Mouse (Mus musculus): ENCODE measurements around the gene Slc10a6.

Slc10a6 gene

DNA sequence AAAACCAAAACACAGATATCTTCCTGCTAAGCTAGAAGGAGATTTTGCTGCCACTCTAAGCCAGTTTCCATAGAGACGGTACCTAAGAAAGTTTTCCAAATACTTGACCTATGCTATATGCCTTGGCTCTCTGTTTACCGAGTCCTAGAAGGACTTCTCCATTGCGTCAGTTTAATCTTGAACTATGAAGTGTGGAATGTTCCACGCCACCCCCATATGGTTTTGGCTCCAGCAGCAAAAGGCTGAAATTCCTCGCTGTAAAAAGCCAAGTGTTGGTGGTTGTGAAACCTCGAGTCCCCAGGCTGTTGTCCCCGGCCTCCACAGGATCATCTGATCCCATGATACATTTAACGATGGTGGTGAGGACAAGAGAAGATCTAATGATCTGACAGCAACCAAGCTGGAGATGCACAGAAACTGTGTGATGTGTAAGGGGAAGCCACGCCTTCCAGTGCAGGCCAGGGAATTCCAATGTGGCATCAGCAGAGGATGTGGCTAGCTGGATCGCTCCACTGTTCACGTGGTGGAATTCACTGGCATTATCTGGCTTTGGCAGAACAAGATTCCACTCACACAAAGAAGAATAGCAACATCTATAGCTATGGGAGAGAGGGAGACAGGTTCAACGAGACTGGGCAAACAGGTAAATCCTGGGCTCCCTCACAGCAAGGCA, 8.8 kb downstream of the Slc10a6 start:
- DNase-seq (ENCODE audit: extremely low spot score), result no peak

DNA sequence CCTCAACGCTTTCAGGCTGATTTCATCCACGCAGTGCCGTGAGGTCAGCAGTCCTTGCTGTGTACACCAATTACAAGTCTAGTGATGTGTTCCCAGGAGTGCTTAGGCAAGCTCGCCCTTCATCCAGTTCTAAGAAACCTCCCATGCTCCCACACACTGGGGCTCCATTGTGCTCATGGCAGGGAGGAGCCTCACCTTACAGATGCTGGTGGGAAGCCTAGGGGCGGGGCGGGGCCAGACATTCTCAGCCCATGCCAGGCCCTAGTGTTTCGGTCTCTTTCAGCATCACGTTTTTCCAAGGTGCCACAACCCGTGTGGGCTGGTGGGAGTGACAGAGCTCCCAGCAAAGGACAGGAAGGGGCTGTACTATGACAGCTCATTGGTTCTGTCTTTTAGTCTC, 12.0 kb downstream of the Slc10a6 start:
- DNase-seq (ENCODE audit: extremely low spot score), result no peak

DNA sequence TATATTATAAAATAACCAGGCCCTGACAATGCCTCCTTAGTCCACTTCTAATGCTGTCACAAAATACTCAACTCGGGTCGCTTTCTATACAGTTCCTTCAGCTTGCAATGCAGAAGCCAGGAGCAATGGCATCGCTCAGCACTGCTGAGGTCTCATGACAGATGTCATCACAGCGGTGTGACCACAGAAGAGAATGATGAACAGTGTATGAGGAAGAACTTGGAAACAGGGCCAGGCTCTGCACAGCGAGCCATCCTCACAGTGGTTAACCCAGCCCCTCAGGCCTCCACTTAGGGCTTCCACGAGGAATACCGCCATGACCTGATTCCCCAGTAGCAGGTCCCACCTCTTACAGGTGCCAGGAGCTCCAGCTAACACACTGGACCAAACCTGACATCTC, 14.8 kb downstream of the Slc10a6 start:
- DNase-seq (ENCODE audit: extremely low spot score), result no peak

GRCm38 (mm10) chr5:103612316-103612715, 16.9 kb downstream of the Slc10a6 start:
- DNase-seq (ENCODE audit: extremely low spot score), result no peak

- no peak for DNase-seq (ENCODE audit: extremely low spot score)
Observed at GRCm38 (mm10) chr5:103610856-103611472, 18.2 kb downstream of the Slc10a6 start.

DNA sequence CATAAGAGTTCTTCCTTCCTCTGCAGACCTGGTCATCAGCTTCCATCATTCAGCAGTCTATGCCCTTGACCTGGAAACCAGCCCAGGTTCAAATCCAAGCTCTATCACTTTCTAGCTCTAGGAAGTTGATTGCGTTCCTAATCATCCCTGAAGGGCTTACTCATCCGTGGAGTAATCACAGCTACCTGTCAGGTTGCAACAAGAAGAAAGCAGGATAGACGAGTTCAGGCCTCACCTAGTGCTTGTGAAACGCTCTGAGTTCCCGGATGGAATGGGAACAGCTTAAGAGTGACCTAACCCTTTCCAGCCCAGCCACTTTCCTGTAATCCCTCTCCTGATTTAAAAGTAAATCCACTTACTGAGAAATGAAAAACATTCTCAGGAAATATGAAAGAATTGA, 19.1 kb downstream of the Slc10a6 start:
- no peak for DNase-seq (ENCODE audit: extremely low spot score)

GRCm38 (mm10) chr5:103605707-103606106, 23.5 kb downstream of the Slc10a6 start:
- no peak for DNase-seq (ENCODE audit: extremely low spot score)

DNA sequence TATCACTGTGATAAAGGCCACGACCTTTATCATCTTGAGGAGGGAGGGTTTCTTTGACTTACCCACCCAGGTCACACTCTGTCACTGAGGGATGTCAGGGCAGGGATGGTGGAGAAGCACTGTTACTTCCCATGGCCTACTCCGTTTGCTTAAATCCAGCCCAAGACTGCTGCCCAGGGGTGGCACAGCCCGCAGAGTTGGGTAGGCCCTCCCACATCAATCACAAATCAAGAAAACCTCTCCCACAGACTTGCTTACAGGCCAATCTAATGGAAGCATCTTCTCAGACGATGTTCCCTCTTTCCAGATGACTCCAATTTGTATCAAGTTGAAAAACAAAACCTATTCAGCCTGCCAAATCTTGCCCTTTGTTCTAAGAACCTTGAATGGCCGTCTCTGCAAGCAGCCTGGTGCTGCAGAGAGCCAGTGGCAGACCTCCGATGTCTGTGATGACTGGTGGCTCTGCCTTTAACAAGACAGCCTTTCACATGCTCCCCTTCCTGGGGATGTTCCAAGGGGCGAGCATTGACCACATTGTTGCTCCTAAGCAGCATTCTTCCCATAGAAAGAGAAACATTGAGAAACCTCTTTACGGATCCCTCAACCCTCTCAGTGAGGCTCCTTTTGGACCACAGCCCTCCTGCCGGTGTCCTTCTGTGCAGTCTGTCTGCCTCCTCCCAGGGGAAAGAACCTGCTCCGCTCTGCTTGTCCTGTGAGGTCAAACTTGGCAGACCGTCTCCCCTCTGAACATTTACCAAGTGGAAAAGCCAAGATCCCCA, 25.9 kb downstream of the Slc10a6 start:
- no peak for DNase-seq (ENCODE audit: extremely low spot score)

- no peak for DNase-seq (ENCODE audit: extremely low spot score)
Observed at GRCm38 (mm10) chr5:103598881-103599280, 30.3 kb downstream of the Slc10a6 start.

DNA sequence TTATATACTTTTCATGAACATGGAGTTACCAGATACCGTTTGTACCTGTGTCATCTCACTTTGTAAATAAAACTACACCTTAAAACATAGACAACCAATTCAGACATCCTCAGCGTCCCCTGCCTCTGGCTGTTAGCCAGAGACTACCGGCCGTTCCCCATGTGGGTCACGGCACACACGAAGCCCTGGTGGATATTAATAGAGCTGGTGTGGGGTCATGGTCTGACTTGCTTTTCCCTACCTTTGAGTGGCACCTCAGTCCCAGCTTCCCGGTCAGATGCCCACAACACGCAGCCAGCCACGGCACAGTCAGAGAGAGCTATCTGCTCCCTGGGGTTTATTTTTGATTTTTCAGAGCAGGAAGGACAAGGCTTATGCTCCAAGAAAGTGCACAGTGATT, 30.9 kb downstream of the Slc10a6 start:
- DNase-seq (ENCODE audit: extremely low spot score), result no peak

GRCm38 (mm10) chr5:103597604-103598003, 31.6 kb downstream of the Slc10a6 start:
- no peak for DNase-seq (ENCODE audit: extremely low spot score)

DNA sequence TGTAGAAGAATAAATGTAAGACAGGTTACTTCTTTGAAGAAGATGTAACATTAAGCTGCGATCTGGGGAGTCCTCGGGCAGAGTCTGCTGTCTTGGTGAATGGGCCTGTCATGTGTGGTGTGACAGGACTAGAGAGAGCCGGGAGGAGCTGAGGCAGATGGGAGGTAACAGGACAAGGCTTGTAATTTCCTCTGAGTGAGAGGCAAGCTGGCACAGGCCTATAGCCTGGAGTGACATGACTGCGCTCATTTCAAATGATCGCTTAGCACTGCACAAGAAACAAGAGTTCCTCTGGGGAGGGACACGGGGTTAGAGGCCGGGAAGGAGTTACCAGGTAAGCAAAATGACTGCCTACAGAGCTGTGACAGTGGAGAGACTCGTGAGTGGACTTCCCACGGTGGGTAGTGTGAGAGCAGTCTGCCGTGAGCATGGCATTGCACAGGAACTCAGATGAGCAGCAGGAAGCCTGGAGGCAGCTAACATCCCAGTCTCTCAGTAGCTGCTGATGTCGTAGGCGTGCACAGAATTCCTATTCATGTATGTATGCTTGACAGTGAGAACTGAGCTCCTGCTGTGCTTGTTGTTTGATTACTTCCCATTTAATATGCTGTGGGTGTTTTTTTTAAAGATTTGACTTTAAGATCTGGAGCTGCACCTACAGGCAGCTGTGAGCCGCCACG, 32.6 kb downstream of the Slc10a6 start:
- DNase-seq (ENCODE audit: extremely low spot score), result no peak

- DNase-seq (ENCODE audit: extremely low spot score), result no peak
Observed at GRCm38 (mm10) chr5:103595394-103596226, 33.6 kb downstream of the Slc10a6 start.

DNA sequence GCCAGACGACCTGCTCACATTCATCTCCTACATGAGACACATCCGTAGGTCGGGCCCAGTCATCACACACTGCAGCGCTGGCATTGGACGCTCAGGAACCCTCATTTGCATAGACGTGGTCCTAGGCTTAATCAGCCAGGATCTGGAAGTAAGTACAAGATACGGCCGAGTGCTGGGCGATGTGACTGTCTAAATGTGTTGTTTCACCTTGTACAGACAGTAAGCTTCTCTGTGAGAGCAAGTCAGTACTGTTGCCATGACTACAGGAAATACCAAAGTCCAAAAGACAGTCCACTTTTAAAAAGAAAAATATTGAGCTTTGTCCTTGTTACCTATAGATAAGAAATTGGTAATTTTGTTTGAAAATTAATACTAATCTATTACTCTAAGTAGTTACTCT, 35.6 kb downstream of the Slc10a6 start:
- no peak for DNase-seq (ENCODE audit: extremely low spot score)

DNA sequence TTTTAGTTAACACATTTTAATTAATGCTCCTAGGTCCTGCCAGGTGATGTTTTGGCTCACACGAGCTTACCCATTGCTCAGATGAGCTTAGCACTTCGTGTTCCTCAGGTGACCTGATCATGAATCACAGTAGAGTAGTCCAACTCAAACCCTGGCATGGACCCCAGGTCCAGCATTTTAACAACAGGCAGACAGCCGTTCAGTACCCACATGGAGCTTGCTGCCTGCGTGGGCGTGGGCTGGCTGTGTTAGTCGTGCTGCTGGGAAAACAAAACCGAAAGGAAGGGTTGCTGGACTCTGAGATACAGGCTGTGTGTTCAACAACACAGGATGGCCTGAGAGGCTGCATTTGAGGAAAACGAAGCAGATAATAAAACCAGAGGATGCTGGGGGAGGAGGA, 36.5 kb downstream of the Slc10a6 start:
- no peak for DNase-seq (ENCODE audit: extremely low spot score)

DNA sequence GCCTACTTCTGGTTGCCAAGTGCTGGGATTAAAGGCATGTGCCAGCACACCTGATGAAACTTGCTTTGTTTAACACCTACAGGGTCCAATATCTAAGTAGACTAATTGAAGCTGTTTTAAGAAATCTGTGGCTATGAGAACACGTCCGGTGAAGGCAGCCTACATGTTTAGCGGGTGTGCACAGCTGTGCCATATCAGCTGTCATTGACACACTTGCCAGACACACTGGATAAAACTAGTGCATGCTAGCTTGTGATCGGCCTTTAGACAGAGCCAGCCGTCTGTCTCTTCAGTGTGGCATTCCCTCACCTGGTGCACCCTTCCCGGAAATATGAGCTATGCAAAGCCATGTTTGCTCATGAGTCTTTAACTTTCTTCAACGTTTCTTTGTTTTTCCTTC, 37.4 kb downstream of the Slc10a6 start:
- no peak for DNase-seq (ENCODE audit: extremely low spot score)

DNA sequence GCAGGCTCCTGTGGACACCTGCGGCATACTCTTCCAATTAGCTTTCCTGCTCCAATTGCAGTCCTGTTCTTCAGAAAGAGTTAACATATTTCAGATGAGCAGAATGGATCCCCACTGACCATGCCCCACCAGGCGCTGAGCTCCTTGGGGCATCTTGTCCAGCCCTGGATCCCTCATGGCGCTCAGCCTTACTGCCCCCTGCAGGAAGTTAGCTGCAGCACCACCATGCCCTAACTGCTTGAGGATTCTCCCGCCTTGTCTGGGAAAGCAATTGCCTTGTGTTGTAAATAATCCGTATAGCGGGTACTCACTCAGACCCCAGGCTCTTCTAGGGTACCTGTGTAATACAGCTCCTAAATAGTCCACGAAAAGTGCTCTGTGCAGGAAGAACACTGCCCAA, 42.0 kb downstream of the Slc10a6 start:
- peak; percentile 29 for DNase-seq (ENCODE audit: extremely low spot score)

- no peak for DNase-seq (ENCODE audit: extremely low spot score)
Observed at GRCm38 (mm10) chr5:103579680-103580420, 49.4 kb downstream of the Slc10a6 start.

GRCm38 (mm10) chr5:103569446-103569845, 59.8 kb downstream of the Slc10a6 start:
- DNase-seq (ENCODE audit: extremely low spot score), result no peak

- no peak for DNase-seq (ENCODE audit: extremely low spot score)
Observed at GRCm38 (mm10) chr5:103568034-103568433, 61.2 kb downstream of the Slc10a6 start.

- DNase-seq (ENCODE audit: extremely low spot score), result no peak
Observed at GRCm38 (mm10) chr5:103560546-103560945, 68.7 kb downstream of the Slc10a6 start.
